In the genomic region with DNA sequence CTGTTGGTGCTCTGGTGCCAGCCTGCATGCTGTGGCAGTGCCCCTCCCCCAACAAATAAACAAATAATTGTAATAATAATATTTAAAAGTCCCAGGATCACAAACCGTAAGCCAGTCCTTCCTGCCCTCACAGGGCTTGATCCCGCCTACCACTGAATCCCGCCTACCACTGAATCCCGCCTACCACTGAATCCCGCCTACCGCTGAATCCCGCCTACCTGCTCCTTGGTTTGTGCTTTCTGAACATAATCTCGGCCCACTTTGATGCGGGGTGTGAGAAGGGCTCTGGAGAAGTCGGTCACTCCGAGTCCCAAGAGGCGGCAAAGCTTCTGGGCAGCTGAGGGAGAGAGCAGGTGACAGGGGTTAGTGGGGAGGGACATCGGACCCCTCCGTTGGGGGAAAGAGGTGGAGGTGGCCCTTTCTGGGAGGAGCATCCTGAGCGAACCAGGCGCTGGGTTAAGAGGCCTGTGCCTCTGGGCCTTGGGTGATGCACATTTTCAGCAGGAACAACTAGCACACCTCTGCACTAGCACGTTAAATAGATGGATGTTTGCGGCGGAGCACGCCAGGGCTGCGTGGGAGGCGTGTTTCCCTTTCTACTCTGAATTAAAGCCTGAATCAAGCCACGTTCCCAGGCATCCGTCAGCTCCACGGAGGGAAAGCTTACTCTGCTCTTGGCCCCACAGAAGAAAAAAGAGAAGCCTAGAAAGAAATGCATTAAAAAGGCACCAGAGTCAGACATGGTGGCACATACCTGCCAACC, we compare ENCODE assay signal across 9 mouse cellular contexts. TPM values are rescaled to one million over a fixed set of nuclear protein-coding genes. Genes with fewer than 3 reads are reported as not detected.
A peak's percentile ranks its signal among the peaks of the same experiment; 100 is the strongest.
DNase-seq lines count a peak whose midpoint lies in the region; ATAC-seq and TF ChIP-seq lines count a peak whose summit lies in the region.
"Had no signal": no experiment of that assay in that cellular context is flagged by ENCODE, and none has a peak within 500 bp of the region (broad histone marks: within the 10 kb centered on the region; RNA-seq: fewer than 3 reads in every experiment).

No protein-coding gene starts in this region.

- H3K4me2 ChIP-seq in forebrain, embryonic 12.5 days: peak overlapping the region; percentile 26
- no peak overlapping the region for H3K4me2 ChIP-seq in forebrain, embryonic 14.5 days (ENCODE audit: low read length)
- no peak overlapping the region for H3K4me2 ChIP-seq in CH12.LX (ENCODE audit: insufficient read depth, low read depth, poor library complexity, severe bottlenecking)
- H3K4me2 ChIP-seq in liver, embryonic 13.5 days: 0 out of 2 replicates have a peak overlapping the region, but pooled peaks have one; percentile 26

- DNase-seq in forebrain, embryonic 14.5 days (ENCODE audit: low spot score): no peak
- no peak for DNase-seq in CH12.LX (ENCODE audit: extremely low read depth)
- DNase-seq in frontal cortex, postnatal 14 days (ENCODE audit: low spot score in 2 of 2): peak; percentile 26 to 50
- DNase-seq in liver, embryonic 13.5 days: no peak
- no peak for DNase-seq in gastrocnemius, postnatal 4 days (ENCODE audit: low spot score in 2 of 2)
- DNase-seq in urinary bladder, postnatal 14 days (ENCODE audit: low spot score): no peak

- H3K4me3 ChIP-seq in forebrain, embryonic 12.5 days (replicated peaks): peak overlapping the region; percentile 18; the same call in 1 of the 2 replicates
- H3K4me3 ChIP-seq in forebrain, embryonic 14.5 days (ENCODE audit: low read depth, low read length): no peak overlapping the region
- peak overlapping the region in 2 of 3 experiments; percentile 6 to 49 for H3K4me3 ChIP-seq in CH12.LX (replicated peaks in 1 of 3; ENCODE audit: low read depth in 2 of 3, low read length in 2 of 3, poor library complexity in 1 of 3)
- H3K4me3 ChIP-seq in liver, embryonic 13.5 days (replicated peaks): no peak overlapping the region

- no peak for ATAC-seq in forebrain, embryonic 12.5 days (ENCODE audit: low FRiP score)
- no peak for ATAC-seq in forebrain, embryonic 14.5 days
- ATAC-seq in liver, embryonic 13.5 days (ENCODE audit: low read depth): no peak
- ATAC-seq in erythroid progenitor cell, adult 5-6 weeks (replicated peaks; ENCODE audit: low FRiP score, poor library complexity, severe bottlenecking): no peak

- TF ChIP-seq EP300 in CH12.LX (IDR thresholded peaks at IDR 0.05; ENCODE audit: low read length): no peak

- H3K36me3 ChIP-seq in forebrain, embryonic 12.5 days (replicated peaks): no peaks in the 10 kb centered on the region
- no peaks in the 10 kb centered on the region for H3K36me3 ChIP-seq in forebrain, embryonic 14.5 days (ENCODE audit: control insufficient read depth, insufficient read depth, low read length)
- no peaks in the 10 kb centered on the region for H3K36me3 ChIP-seq in CH12.LX (replicated peaks in 1 of 2; ENCODE audit: control insufficient read depth in 1 of 2, insufficient read depth in 1 of 2, low read length in 1 of 2)
- H3K36me3 ChIP-seq in liver, embryonic 13.5 days: no peaks in the 10 kb centered on the region

- in situ Hi-C loops in CH12.LX (cut with MboI; ENCODE audit: low pct_ligation_motif_present, low pct_unique_long_range_greater_than_20kb, low sequenced_read_pairs): loop anchor here (5.0 to 10.0 kb wide), 3 partner anchors 34 to 376 kb away; partner anchors contain the start of gene Gm15517

- no peak for TF ChIP-seq CTCF in CH12.LX (conservative IDR thresholded peaks at IDR 0.05 in 1 of 2, IDR thresholded peaks at IDR 0.05 in 1 of 2; ENCODE audit: low read depth in 2 of 2, low read length in 2 of 2)

- dilution Hi-C loops in CH12.LX (cut with MboI; ENCODE audit: extremely low pct_ligation_motif_present, extremely low pct_unique_long_range_greater_than_20kb, low sequenced_read_pairs): no loop called here

- peaks cover 94% of the 10 kb centered on the region for H3K27me3 ChIP-seq in forebrain, embryonic 12.5 days
- H3K27me3 ChIP-seq in forebrain, embryonic 14.5 days (replicated peaks; ENCODE audit: control insufficient read depth, insufficient read depth, low read length): peaks cover 34% of the 10 kb centered on the region
- peaks cover 19% of the 10 kb centered on the region for H3K27me3 ChIP-seq in CH12.LX (replicated peaks)
- peaks cover 65% of the 10 kb centered on the region for H3K27me3 ChIP-seq in liver, embryonic 13.5 days

- H3K9me3 ChIP-seq in forebrain, embryonic 12.5 days: no peaks in the 10 kb centered on the region
- no peaks in the 10 kb centered on the region for H3K9me3 ChIP-seq in forebrain, embryonic 14.5 days (replicated peaks; ENCODE audit: control insufficient read depth, low read length)
- H3K9me3 ChIP-seq in CH12.LX (replicated peaks; ENCODE audit: low read length): peaks cover 9% of the 10 kb centered on the region
- no peaks in the 10 kb centered on the region for H3K9me3 ChIP-seq in liver, embryonic 13.5 days (replicated peaks)

- no peak for TF ChIP-seq POLR2A in CH12.LX (IDR thresholded peaks at IDR 0.05; ENCODE audit: low read depth, low read length)

- H3K79me2 ChIP-seq in CH12.LX (replicated peaks; ENCODE audit: control insufficient read depth, extremely low read depth, insufficient read depth, poor library complexity, severe bottlenecking): no peaks in the 10 kb centered on the region

- 17% methylated on average over 25 of the region's 25 CpGs for WGBS in forebrain, embryonic 12.5 days
- WGBS in forebrain, embryonic 14.5 days: 20% methylated on average over 25 of the region's 25 CpGs
- WGBS in liver, embryonic 13.5 days (ENCODE audit: insufficient replicate concordance): 14% methylated on average over 25 of the region's 25 CpGs

- no peak for TF ChIP-seq RAD21 in CH12.LX (IDR thresholded peaks at IDR 0.05; ENCODE audit: low read depth, low read length)

- peaks cover 10% of the 10 kb centered on the region for H3K4me1 ChIP-seq in forebrain, embryonic 12.5 days
- H3K4me1 ChIP-seq in forebrain, embryonic 14.5 days (ENCODE audit: control insufficient read depth, insufficient read depth, low read length): peaks cover 2% of the 10 kb centered on the region; the same call in 1 of the 2 replicates
- H3K4me1 ChIP-seq in CH12.LX (ENCODE audit: control insufficient read depth in 1 of 2, insufficient read depth in 2 of 2): peaks cover 27 to 56% of the 10 kb centered on the region in 2 experiments
- H3K4me1 ChIP-seq in liver, embryonic 13.5 days (replicated peaks): peaks cover 7% of the 10 kb centered on the region

- H3K27ac ChIP-seq in forebrain, embryonic 12.5 days: no peak overlapping the region
- no peak overlapping the region for H3K27ac ChIP-seq in forebrain, embryonic 14.5 days (ENCODE audit: low read depth, low read length)
- H3K27ac ChIP-seq in CH12.LX (ENCODE audit: insufficient read depth, low read depth): no peak overlapping the region
- no peak overlapping the region for H3K27ac ChIP-seq in liver, embryonic 13.5 days
- H3K27ac ChIP-seq: liver, embryonic 14.5 days had no signal

- no peak overlapping the region for H3K9ac ChIP-seq in forebrain, embryonic 12.5 days
- H3K9ac ChIP-seq in forebrain, embryonic 14.5 days (ENCODE audit: low read length): no peak overlapping the region
- no peak overlapping the region for H3K9ac ChIP-seq in CH12.LX (ENCODE audit: insufficient read depth, low read depth)
- no peak overlapping the region for H3K9ac ChIP-seq in liver, embryonic 13.5 days
- H3K9ac ChIP-seq: liver, embryonic 14.5 days had no signal

TF ChIP-seq in CH12.LX, 34 proteins besides CTCF, POLR2A, EP300 and RAD21:
- no peak for TF ChIP-seq PAX5 (IDR thresholded peaks at IDR 0.05; ENCODE audit: low read length)
- no peak for TF ChIP-seq ELF1 (IDR thresholded peaks at IDR 0.05; ENCODE audit: low read depth, low read length)
- TF ChIP-seq MEF2A (IDR thresholded peaks at IDR 0.05; ENCODE audit: borderline replicate concordance, low read depth, low read length): no peak
- TF ChIP-seq JUND (conservative IDR thresholded peaks at IDR 0.05; ENCODE audit: low read depth, low read length): no peak

RNA-seq across cellular contexts. Expression of gene Myh14, which starts 29.6 kb away (rescaled TPM):
- polyA plus RNA-seq in forebrain, embryonic 12.5 days (2016; fragmentation: Nextera tagmentation; extraction: Ambion mirVana): 2.1 and 2.3 TPM in 2 replicates
- polyA plus RNA-seq in forebrain, embryonic 14.5 days (2014; fragmentation: Nextera tagmentation; extraction: Ambion mirVana): 0.74 and 1.1 TPM in 2 replicates
- 1.1 and 1.5 TPM in 2 replicates for total RNA-seq in CH12.LX (2012; rRNA removed)
- total RNA-seq in CH12.LX (2014; rRNA removed): 0.09 and 0.12 TPM in 2 replicates
- 0.60 and 0.89 TPM in 2 replicates for polyA plus RNA-seq in CH12.LX (2012; ENCODE audit: insufficient read length, low read depth)
- 0.12 and 0.31 TPM in 2 replicates for polyA plus RNA-seq in liver, embryonic 13.5 days (2015; fragmentation: Nextera tagmentation; extraction: Ambion mirVana)
- not detected in 2 replicates for total RNA-seq in erythroid progenitor cell, adult 5-6 weeks (2015; ENCODE audit: low replicate concordance)
- 0.08 TPM in 1 of 2 replicates, not detected in the other for total RNA-seq in erythroid progenitor cell, adult 5-6 weeks (2017; ENCODE audit: low replicate concordance)
- total RNA-seq in gastrocnemius, postnatal 4 days (2021): 10 to 100 TPM; 25.7 to 26.6 TPM

RNA-seq across cellular contexts. Expression of gene Kcnc3, which starts 50.6 kb away (rescaled TPM):
- polyA plus RNA-seq in forebrain, embryonic 12.5 days (2016; fragmentation: Nextera tagmentation; extraction: Ambion mirVana): 1.7 and 1.9 TPM in 2 replicates
- 2.1 and 2.2 TPM in 2 replicates for polyA plus RNA-seq in forebrain, embryonic 14.5 days (2014; fragmentation: Nextera tagmentation; extraction: Ambion mirVana)
- total RNA-seq in CH12.LX (2012; rRNA removed) (1.4 and 1.7 TPM in 2 replicates), CH12.LX (2014; rRNA removed) (0.18 and 0.31 TPM in 2 replicates)
- polyA plus RNA-seq in CH12.LX (2012; ENCODE audit: insufficient read length, low read depth): 3.4 and 5.6 TPM in 2 replicates
- polyA plus RNA-seq in liver, embryonic 13.5 days (2015; fragmentation: Nextera tagmentation; extraction: Ambion mirVana): 0.05 and 0.06 TPM in 2 replicates
- total RNA-seq in erythroid progenitor cell, adult 5-6 weeks (2015; ENCODE audit: low replicate concordance): not detected in 2 replicates
- total RNA-seq in erythroid progenitor cell, adult 5-6 weeks (2017; ENCODE audit: low replicate concordance): not detected in 2 replicates
- total RNA-seq in gastrocnemius, postnatal 4 days (2021): 1 to 10 TPM in 1 of 2 experiments, under 1 TPM in 1; 0.91 to 1.1 TPM

Comparison
In these comparisons a context has a peak if more than half of its experiments do, and no peak if none do; other contexts are left out.
1. H3K4me2 ChIP-seq: peak in forebrain, embryonic 12.5 days (single experiment) and liver, embryonic 13.5 days (single experiment); none in forebrain, embryonic 14.5 days (single experiment) and CH12.LX (single experiment).
2. H3K4me3 ChIP-seq: peak in forebrain, embryonic 12.5 days (single experiment) and CH12.LX (2 of 3); none in forebrain, embryonic 14.5 days (single experiment) and liver, embryonic 13.5 days (single experiment).
3. DNase-seq: peak in frontal cortex, postnatal 14 days (2 of 2); none in forebrain, embryonic 14.5 days (single experiment), CH12.LX (single experiment), liver, embryonic 13.5 days (single experiment), gastrocnemius, postnatal 4 days (0 of 2) and urinary bladder, postnatal 14 days (single experiment).